Mouse (Mus musculus) adrenal gland, postnatal 14 days (tissue): ENCODE data around the gene Plb1. TPM values are rescaled to one million over a fixed set of nuclear protein-coding genes. Genes with fewer than 3 reads are reported as not detected.
A peak's percentile ranks its signal among the peaks of the same experiment; 100 is the strongest.

Experiments used
- DNase-seq: peaks from one replicate; pipeline ENCODE4 v3.0.0; 2021; ENCODE audit warnings: mixed read lengths
- total RNA-seq: library from RNA; stranded (reverse); gene quantifications from 2 replicates; pipeline ENCODE4 v1.2.3, GENCODE M21; 2021

The Plb1 gene
- total RNA-seq, 1 experiment from 2014 or later: not detected

GRCm38 (mm10) chr5:32394586-32394985 lies 162.1 kb downstream of the Plb1 start:
- no peak for DNase-seq

GRCm38 (mm10) chr5:32395101-32395892 lies 162.8 kb downstream of the Plb1 start:
- DNase-seq: no peak

GRCm38 (mm10) chr5:32397719-32398118 lies 165.2 kb downstream of the Plb1 start:
- no peak for DNase-seq

- DNase-seq: no peak
Measured at GRCm38 (mm10) chr5:32400926-32401325, 168.4 kb downstream of the Plb1 start.

- DNase-seq: no peak
Measured at GRCm38 (mm10) chr5:32403082-32403953, 170.8 kb downstream of the Plb1 start.

- DNase-seq: no peak
Measured at GRCm38 (mm10) chr5:32405199-32405855, 172.8 kb downstream of the Plb1 start.

GRCm38 (mm10) chr5:32408771-32409170 lies 176.3 kb downstream of the Plb1 start:
- no peak for DNase-seq

- no peak for DNase-seq
Measured at GRCm38 (mm10) chr5:32409747-32410146, 177.2 kb downstream of the Plb1 start.

- no peak for DNase-seq
Measured at GRCm38 (mm10) chr5:32410954-32411688, 178.6 kb downstream of the Plb1 start.

GRCm38 (mm10) chr5:32412186-32412950 lies 179.9 kb downstream of the Plb1 start:
- DNase-seq: peak; percentile 33

GRCm38 (mm10) chr5:32413083-32413482 lies 180.6 kb downstream of the Plb1 start:
- DNase-seq: no peak

- no peak for DNase-seq
Measured at GRCm38 (mm10) chr5:32413569-32413968, 181.1 kb downstream of the Plb1 start.

GRCm38 (mm10) chr5:32414461-32414985 lies 182.0 kb downstream of the Plb1 start:
- DNase-seq: peak; percentile 54

GRCm38 (mm10) chr5:32415554-32415953 lies 183.0 kb downstream of the Plb1 start:
- no peak for DNase-seq

Other genes with a start within 250 kb of the Plb1 start
- 206 and 280 TPM in 2 replicates for gene Fosl2, start 96.9 kb upstream of the Plb1 start, total RNA-seq
- 358 and 364 TPM in 2 replicates for gene Ppp1cb, start 226.1 kb downstream of the Plb1 start, total RNA-seq